Mouse (Mus musculus) urinary bladder, postnatal 14 days (tissue): ENCODE data around the gene Fkbp8.
"Not testable (repeated sequence)": the region's sequence is repeated elsewhere in the genome, so short reads cannot be mapped to it uniquely, and the experiment has no call there.

Experiments used
- DNase-seq: peaks from one replicate; pipeline ENCODE4 v3.0.0; 2021; ENCODE audit warnings: low spot score

Gene Fkbp8

GRCm38 (mm10) chr8:70501820-70502529, 25.5 kb upstream of the Fkbp8 start:
- no peak for DNase-seq

GRCm38 (mm10) chr8:70502540-70502939, 25.0 kb upstream of the Fkbp8 start:
- DNase-seq = no peak

DNA sequence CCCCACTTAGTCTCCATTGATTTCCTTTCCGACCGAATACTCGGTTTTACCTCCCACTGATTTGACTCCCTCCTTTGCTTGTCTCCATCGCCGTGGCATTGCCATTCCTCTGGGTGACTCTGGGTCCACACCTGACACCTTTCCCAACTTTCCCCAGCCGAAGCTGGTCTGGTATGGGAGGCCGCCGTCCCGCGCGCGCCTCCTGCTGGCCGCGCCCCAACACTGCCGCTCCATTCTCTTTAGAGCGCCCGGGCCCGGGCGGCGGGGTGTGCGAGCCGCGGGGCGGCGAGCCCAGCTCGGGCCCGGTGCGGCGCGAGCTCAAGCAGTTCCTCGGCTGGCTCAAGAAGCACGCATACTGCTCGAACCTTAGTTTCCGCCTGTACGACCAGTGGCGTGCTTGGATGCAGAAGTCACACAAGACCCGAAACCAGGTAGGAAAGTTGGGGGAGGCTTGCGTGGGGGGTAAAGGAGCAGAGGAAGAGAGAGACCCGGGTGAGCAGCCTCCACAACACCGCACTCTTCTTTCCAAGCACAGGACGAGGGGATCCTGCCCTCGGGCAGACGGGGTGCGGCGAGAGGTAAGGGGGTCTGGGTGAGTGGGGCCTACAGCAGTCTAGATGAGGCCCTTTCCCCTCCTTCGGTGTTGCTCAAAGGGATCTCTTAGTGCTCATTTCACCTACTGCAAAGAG, 24.3 kb upstream of the Fkbp8 start:
- peak; percentile 65 for DNase-seq

- no peak for DNase-seq
Observed at GRCm38 (mm10) chr8:70504291-70504716, 23.2 kb upstream of the Fkbp8 start.

GRCm38 (mm10) chr8:70504851-70505250, 22.7 kb upstream of the Fkbp8 start:
- DNase-seq = peak; percentile 85

GRCm38 (mm10) chr8:70505698-70506327, 21.7 kb upstream of the Fkbp8 start:
- DNase-seq = no peak

DNA sequence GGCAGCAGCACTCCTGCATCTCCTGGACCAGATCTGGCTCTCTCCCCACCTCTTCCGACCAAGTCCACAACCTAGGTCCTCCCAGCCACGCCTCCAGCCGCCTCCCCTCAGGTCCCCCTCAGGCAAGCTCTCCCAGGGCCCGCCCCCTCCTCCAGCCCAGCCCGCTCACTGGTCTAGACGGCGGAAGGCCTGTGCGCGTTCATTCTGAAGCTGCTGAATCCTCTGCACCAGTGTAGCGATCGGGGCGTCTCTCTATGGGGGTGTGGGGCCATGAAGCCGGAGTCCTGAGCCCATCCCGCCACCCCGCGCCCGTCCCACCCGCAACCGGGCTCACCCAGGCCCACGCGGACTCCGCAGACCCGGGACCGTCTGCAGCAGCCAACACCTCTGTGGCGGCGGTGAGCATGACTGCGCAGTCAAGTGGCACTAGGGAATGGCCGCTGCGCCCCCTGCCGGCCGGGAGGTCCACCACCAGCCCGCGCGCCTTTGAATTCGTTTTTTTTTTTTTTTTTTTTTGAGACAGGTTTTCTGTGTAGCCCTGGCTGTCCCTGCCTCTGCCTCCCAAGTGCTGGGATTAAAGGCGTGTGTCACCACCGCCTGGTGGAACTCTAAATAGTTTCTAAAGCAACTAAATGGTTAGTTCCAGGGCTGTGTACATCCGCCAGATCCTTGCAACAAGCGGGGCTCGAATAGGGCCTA, 21.0 kb upstream of the Fkbp8 start, which contains the start of gene Rex1bd:
Gene Rex1bd (minus strand): TSS at position 425 of the 699 bp plus-strand sequence.
- DNase-seq = peak; percentile 94

DNA sequence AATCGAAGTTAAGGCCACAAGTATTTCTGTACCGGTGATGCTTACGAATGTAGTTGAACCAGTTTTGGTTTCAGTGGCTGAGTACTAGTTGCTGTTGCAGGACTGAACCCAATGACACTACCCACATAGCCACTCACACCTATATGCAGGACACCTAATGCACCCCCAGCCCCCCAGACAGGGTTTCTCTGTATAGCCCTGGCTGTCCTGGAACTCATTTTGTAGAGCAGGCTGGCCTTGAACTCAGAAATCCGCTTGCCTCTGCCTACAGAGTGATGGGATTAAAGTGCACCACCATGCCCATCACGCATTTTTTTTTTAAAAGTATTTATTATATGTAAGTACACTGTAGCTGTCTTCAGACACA, 20.5 kb upstream of the Fkbp8 start:
- no peak for DNase-seq

DNA sequence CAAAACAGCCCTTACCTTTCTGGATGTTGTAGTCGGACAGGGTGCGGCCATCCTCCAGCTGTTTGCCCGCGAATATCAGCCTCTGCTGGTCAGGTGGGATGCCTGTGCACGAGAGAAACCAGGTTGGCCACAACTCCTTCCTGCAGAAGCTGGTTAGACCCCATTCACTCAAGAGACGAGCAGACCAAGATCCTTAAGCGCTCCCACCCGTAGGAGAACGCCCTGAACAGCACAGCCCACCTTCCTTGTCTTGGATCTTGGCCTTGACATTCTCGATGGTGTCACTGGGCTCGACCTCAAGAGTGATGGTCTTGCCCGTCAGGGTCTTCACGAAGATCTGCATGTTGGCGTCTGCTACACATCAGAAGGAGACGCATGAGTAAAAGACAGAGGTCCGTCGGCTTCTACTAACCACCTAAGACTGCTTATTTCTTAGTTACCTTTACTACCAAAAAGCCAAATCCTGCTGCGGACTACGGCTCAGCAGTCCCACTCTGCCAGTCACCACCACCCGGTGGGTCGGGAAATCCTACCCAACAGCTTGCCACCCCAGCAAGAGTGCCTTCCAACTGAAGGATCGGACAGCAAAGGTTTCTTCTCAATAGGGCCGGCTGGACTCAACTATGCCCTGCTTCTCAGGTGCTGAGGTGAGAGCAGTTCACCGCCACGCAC, 18.1 kb upstream of the Fkbp8 start:
- DNase-seq = no peak

DNA sequence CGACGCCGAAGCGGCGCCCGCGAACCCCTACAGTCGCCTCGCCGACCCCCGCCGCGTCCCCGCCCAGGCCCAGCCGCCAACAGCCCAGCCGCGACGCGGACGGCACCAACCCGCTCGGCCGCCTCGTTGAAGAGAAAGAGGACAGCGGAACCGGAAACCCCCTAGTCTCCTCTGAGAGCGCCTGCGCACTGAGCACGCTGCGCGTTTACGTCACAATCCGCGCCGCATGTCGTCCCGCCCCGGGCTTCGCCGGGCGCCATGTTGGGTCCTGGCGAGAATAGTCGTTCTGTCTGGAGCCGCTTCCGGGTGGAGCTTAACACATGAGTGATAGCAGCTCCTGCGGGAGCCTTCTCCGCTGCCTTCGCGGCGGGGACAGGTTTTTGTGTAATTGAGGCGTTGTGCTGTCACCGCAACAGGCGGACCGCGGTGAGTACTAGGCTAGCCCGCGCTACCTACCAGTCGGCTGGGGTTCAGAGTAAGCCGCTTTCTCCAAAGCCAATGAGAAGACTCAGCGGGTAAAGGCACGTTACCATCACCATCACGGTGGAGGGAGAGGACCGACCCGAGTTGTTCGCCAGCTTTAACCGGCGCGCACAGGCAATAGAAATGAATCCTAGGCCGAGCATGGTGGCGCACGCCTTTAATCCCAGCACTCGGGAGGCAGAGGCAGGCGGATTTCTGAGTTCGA, 17.2 kb upstream of the Fkbp8 start, which contains the start of gene Uba52:
Gene Uba52 (minus strand): TSS at position 574 of the 688 bp plus-strand sequence.
- DNase-seq = peak; percentile 97

- DNase-seq = not testable (repeated sequence)
Observed at GRCm38 (mm10) chr8:70511174-70511573, 16.4 kb upstream of the Fkbp8 start.

DNA sequence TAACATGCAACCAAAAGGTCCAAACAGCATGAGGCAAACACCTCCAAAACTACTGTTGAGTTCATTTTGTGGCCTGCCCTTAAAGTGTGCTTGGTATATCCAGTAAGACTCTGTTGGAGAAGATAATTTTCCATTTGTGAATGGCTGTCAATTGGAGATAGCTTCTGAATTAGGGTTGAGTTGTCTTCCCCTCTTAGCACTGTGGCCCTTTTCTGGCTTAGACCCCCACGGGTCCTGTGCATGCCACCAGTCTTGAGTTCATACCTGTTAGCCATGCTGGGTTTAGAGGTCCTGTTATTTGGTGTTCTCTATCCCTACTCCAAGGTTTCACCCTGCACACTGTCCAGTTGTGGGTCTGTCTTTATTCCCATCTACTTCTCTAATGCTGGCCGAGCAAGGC, 15.8 kb upstream of the Fkbp8 start:
- DNase-seq = no peak

- no peak for DNase-seq
Observed at GRCm38 (mm10) chr8:70512253-70512903, 15.1 kb upstream of the Fkbp8 start.

GRCm38 (mm10) chr8:70513441-70513840, 14.1 kb upstream of the Fkbp8 start:
- DNase-seq = no peak

DNA sequence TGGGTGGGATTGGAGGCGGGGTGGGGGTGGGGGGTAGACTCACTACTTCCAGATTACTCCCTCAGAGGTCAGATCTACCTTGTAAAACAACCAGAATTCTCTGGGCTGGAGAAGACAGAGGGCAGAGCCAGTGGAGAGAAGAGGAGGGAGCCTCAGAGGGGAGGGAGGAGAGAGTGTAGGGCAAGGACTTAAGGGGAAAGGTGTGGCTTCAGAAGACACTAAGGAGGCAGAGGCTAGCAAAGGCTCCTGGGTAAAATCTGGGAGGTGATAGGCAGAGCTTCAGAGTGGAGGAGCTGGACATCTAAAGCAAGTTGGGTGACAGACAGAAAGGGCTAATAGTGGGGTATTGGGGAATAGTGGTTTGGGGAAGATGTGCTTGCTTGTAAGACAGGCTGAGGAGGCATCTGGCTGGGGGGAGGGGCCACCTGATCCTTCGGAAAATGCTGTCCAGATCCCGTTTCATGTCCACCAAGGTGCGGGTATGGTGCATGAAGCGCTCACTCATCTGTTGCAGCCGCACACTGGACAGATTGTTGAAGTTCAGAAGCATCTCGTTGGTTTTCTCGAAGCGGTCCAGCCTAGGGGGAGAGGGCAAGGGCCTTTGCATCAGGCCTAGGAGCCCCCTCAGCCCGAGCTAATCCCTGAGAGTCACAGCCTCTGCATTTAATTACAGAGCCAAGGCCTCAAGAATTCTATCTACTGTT, 9.4 kb upstream of the Fkbp8 start:
- DNase-seq = no peak

DNA sequence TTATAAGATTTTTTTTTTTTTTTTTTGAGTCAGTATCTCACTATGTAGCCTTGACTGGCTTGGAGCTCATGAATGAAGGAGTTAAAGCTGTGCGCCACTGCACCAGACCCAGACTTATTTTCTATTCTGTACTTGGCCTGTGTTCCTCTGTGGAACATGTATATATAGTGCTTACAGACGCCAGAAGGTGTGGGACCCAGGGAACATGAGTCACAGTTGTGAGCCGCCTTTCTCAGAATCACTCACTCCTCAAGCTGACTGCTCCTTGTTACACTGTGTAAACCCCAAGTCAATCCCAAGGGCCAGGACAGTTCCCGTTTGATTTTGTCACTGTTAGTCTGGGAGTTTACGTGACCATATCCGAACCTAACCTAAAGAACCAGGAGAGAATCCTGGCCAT, 8.5 kb upstream of the Fkbp8 start:
- DNase-seq = no peak

- DNase-seq = no peak
Observed at GRCm38 (mm10) chr8:70519606-70520005, 7.9 kb upstream of the Fkbp8 start.

DNA sequence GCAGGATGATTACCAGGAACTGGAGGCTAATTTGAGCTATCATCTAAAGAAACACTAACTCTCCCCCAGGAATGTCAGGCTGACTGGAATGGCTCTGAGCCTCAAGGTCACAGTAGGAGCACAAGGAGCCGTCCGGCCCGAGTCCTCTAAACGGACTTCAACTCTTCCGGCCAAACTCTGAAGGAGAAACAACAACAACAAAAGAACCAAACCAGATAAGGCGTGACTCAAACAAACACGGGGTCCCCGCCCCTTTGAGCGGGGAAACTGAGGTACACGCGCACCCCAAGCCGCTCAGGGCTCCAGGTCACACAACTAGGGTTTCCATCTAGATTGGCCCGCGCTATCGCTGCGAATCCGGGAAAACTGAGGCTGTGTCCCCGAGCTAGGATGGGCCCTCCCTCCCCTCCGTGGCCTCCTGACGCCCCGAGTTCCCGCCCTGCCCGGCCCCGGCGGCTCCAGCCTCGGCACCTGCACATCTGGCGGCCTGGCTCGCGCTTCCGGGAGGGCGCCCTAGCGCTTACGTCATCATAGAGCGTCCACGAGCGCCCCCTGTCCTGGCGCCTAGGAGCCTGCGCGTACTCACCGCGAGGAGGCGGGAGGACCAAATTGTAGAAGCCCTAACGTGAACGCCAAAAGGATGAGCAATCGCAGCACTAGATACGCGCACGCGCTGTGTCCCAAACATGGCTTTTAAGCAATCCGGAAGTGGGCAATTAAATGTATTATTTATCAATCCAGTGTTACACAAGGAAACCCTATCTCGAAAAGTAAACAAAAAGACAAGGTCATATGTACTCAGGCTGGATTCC, 4.7 kb upstream of the Fkbp8 start:
- peak; percentile 96 for DNase-seq

- DNase-seq = no peak
Observed at GRCm38 (mm10) chr8:70527111-70527511, 413 bp upstream of the Fkbp8 start.
